Mouse (Mus musculus): ENCODE results near the gene Lrrc28.
A peak's percentile ranks its signal among the peaks of the same experiment; 100 is the strongest.

Gene Lrrc28

GRCm38 (mm10) chr7:67644291-67644690 is 777 bp downstream of the Lrrc28 start:
- DNase-seq = no peak

GRCm38 (mm10) chr7:67642955-67643354 is 2.1 kb downstream of the Lrrc28 start:
- DNase-seq = no peak

GRCm38 (mm10) chr7:67639006-67639405 is 6.1 kb downstream of the Lrrc28 start:
- DNase-seq = no peak

GRCm38 (mm10) chr7:67636161-67636560 is 8.9 kb downstream of the Lrrc28 start:
- no peak for DNase-seq

- DNase-seq = peak; percentile 59
These were observed 10.9 kb downstream of the Lrrc28 start for GRCm38 (mm10) chr7:67634210-67634609.

GRCm38 (mm10) chr7:67632380-67632779 is 12.7 kb downstream of the Lrrc28 start:
- DNase-seq = no peak

- peak; percentile 55 for DNase-seq
These were observed 14.3 kb downstream of the Lrrc28 start for GRCm38 (mm10) chr7:67630817-67631216.

- DNase-seq = no peak
These were observed 15.4 kb downstream of the Lrrc28 start for GRCm38 (mm10) chr7:67629681-67630080.

- DNase-seq = no peak
These were observed 18.4 kb downstream of the Lrrc28 start for GRCm38 (mm10) chr7:67626671-67627070.

- DNase-seq = no peak
These were observed 22.9 kb downstream of the Lrrc28 start for GRCm38 (mm10) chr7:67622151-67622550.

- DNase-seq = no peak
These were observed 25.2 kb downstream of the Lrrc28 start for GRCm38 (mm10) chr7:67619836-67620235.

GRCm38 (mm10) chr7:67618316-67618715 is 26.8 kb downstream of the Lrrc28 start:
- no peak for DNase-seq

GRCm38 (mm10) chr7:67617646-67618045 is 27.4 kb downstream of the Lrrc28 start:
- no peak for DNase-seq

GRCm38 (mm10) chr7:67616890-67617289 is 28.2 kb downstream of the Lrrc28 start:
- no peak for DNase-seq

GRCm38 (mm10) chr7:67614464-67614861 is 30.6 kb downstream of the Lrrc28 start:
- no peak for DNase-seq

- no peak for DNase-seq
These were observed 31.1 kb downstream of the Lrrc28 start for GRCm38 (mm10) chr7:67613795-67614463.

GRCm38 (mm10) chr7:67608348-67609024 is 36.6 kb downstream of the Lrrc28 start:
- DNase-seq = no peak

GRCm38 (mm10) chr7:67607669-67608347 is 37.3 kb downstream of the Lrrc28 start:
- DNase-seq = no peak

GRCm38 (mm10) chr7:67606250-67606649 is 38.8 kb downstream of the Lrrc28 start:
- no peak for DNase-seq

- DNase-seq = no peak
These were observed 40.0 kb downstream of the Lrrc28 start for GRCm38 (mm10) chr7:67605114-67605513.

- peak; percentile 64 for DNase-seq
These were observed 47.0 kb downstream of the Lrrc28 start for GRCm38 (mm10) chr7:67598050-67598449.

GRCm38 (mm10) chr7:67596961-67597360 is 48.1 kb downstream of the Lrrc28 start:
- no peak for DNase-seq

GRCm38 (mm10) chr7:67596322-67596721 is 48.7 kb downstream of the Lrrc28 start:
- no peak for DNase-seq

- no peak for DNase-seq
These were observed 51.2 kb downstream of the Lrrc28 start for GRCm38 (mm10) chr7:67593902-67594301.

Measured in kidney, adult 11 months (tissue).